Mouse (Mus musculus) monocyte, adult 59 days (primary cell): Measurements from ENCODE around the gene Olfr873. TPM values are rescaled to one million over a fixed set of nuclear protein-coding genes. Genes with fewer than 3 reads are reported as not detected.

ENCODE experiments used
- total RNA-seq, 2 experiments: library from RNA; stranded (reverse); gene quantifications; one replicate each; pipeline ENCODE4 v1.2.4; 2023

Olfr873 gene
- total RNA-seq, result not detected

GRCm38 (mm10) chr9:20298232-20298631, at the start of gene Olfr873:
Gene Olfr873, plus strand, starts transcription at chr9:20298532.

GRCm38 (mm10) chr9:20282051-20282450, 16.3 kb upstream of the Olfr873 start, which contains the start of gene Olfr39:
Gene Olfr39, plus strand, starts transcription at chr9:20282351.

GRCm38 (mm10) chr9:20335994-20336393, 37.7 kb downstream of the Olfr873 start, which contains the start of gene Olfr18:
Gene Olfr18, minus strand, starts transcription at chr9:20336094.

Other genes with a start within 250 kb of the Olfr873 start
- not detected for gene Olfr867, start 241.0 kb upstream of the Olfr873 start, total RNA-seq
- gene Olfr868, start 199.9 kb upstream of the Olfr873 start, total RNA-seq, result not detected
- not detected for gene Olfr869, start 169.5 kb upstream of the Olfr873 start, total RNA-seq
- not detected for gene Olfr870, start 124.5 kb upstream of the Olfr873 start, total RNA-seq
- gene Olfr871, start 86.3 kb upstream of the Olfr873 start, total RNA-seq, result not detected
- gene Olfr872, start 61.4 kb upstream of the Olfr873 start, total RNA-seq, result not detected
- gene Olfr39, start 16.2 kb upstream of the Olfr873 start, total RNA-seq, result not detected
- gene Olfr18, start 37.6 kb downstream of the Olfr873 start, total RNA-seq, result not detected
- 1 to 10 TPM; 2.7 to 3.4 TPM for gene Zfp560, start 86.6 kb downstream of the Olfr873 start, total RNA-seq
- gene Zfp26, start 161.6 kb downstream of the Olfr873 start, total RNA-seq, result 10 to 100 TPM; 21.7 to 23.2 TPM
- 10 to 100 TPM; 13.2 to 14.1 TPM for gene Zfp426, start 194.2 kb downstream of the Olfr873 start, total RNA-seq
- gene Zfp266, start 222.9 kb downstream of the Olfr873 start, total RNA-seq, result 10 to 100 TPM; 18.4 to 19.3 TPM